Mouse (Mus musculus) CH12.LX (cell line): ENCODE results near the gene Ap2a2. TPM values are rescaled to one million over a fixed set of nuclear protein-coding genes. Genes with fewer than 3 reads are reported as not detected.

ENCODE experiments used
- DNase-seq: peaks from one replicate; pipeline ENCODE4 v3.0.0-alpha.2; 2013; ENCODE audit errors: extremely low read depth
- H3K27ac ChIP-seq: 2 replicates; pipeline ENCODE4 v1.5.1; 2012; ENCODE audit warnings: low read depth, mild to moderate bottlenecking, control low read depth, moderate library complexity; ENCODE audit not compliant: insufficient read depth
- H3K27me3 ChIP-seq: replicated peaks from 2 replicates; pipeline ENCODE3; 2012; ENCODE audit warnings: inconsistent platforms
- H3K36me3 ChIP-seq, 2 experiments: replicated peaks in 1 of 2; 2 replicates each; pipeline versions ENCODE3 to v1.6.1; 2012; ENCODE audit warnings: inconsistent platforms in 1 of 2, low read length in 1 of 2, mild to moderate bottlenecking in 1 of 2, mixed read lengths in 1 of 2, moderate library complexity in 1 of 2; ENCODE audit not compliant: control insufficient read depth in 1 of 2, insufficient read depth in 1 of 2
- H3K4me1 ChIP-seq, 2 experiments: 2 replicates each; pipeline ENCODE4 v1.6.1; 2012; ENCODE audit warnings: inconsistent platforms in 1 of 2, moderate library complexity in 1 of 2; ENCODE audit not compliant: insufficient read depth in 2 of 2, control insufficient read depth in 1 of 2
- H3K4me2 ChIP-seq: 2 replicates; pipeline ENCODE4 v1.6.1; 2012; ENCODE audit warnings: low read depth, mild to moderate bottlenecking, control low read depth; ENCODE audit not compliant: poor library complexity, insufficient read depth, severe bottlenecking
- H3K4me3 ChIP-seq, 3 experiments: fragments of 150-350 bp in 1 of 3; sonication (generic) in 1 of 3; replicated peaks in 1 of 3; 2 replicates each; pipeline versions ENCODE3 to v1.5.1; 2011 to 2012; ENCODE audit warnings: low read depth in 2 of 3, low read length in 2 of 3, mild to moderate bottlenecking in 2 of 3, moderate library complexity in 2 of 3, control low read depth in 1 of 3, improper control_type of control experiment in 1 of 3, inconsistent platforms in 1 of 3, mixed read lengths in 1 of 3; ENCODE audit not compliant: poor library complexity in 1 of 3
- H3K79me2 ChIP-seq: replicated peaks from 2 replicates; pipeline ENCODE4 v1.6.1; 2012; ENCODE audit warnings: mild to moderate bottlenecking, moderate library complexity; ENCODE audit not compliant: control insufficient read depth, poor library complexity, insufficient read depth, severe bottlenecking; ENCODE audit errors: extremely low read depth
- H3K9ac ChIP-seq: 2 replicates; pipeline ENCODE4 v1.6.1; 2012; ENCODE audit warnings: low read depth, mild to moderate bottlenecking, control low read depth, moderate library complexity; ENCODE audit not compliant: insufficient read depth
- H3K9me3 ChIP-seq: replicated peaks from 2 replicates; pipeline ENCODE3; 2012; ENCODE audit warnings: low read length, inconsistent platforms, mixed read lengths
- CHD2 ChIP-seq: IDR thresholded peaks from 2 replicates; pipeline ENCODE4 v1.6.1; 2011; ENCODE audit warnings: low read length, improper control_type of control experiment
- CTCF ChIP-seq, 2 experiments: IDR thresholded peaks in 1 of 2; conservative IDR thresholded peaks in 1 of 2; 2 replicates each; pipeline ENCODE4 v1.5.1; 2011 to 2012; ENCODE audit warnings: low read depth in 2 of 2, low read length in 2 of 2, improper control_type of control experiment in 1 of 2, inconsistent platforms in 1 of 2, mild to moderate bottlenecking in 1 of 2, moderate library complexity in 1 of 2
- E2F4 ChIP-seq: IDR thresholded peaks from 2 replicates; pipeline ENCODE4 v1.6.1; 2011; ENCODE audit warnings: low read depth, low read length, improper control_type of control experiment; ENCODE audit not compliant: insufficient replicate concordance
- ELF1 ChIP-seq: IDR thresholded peaks from 2 replicates; pipeline ENCODE4 v1.6.1; 2014; ENCODE audit warnings: low read depth, mild to moderate bottlenecking, inconsistent platforms, low read length, improper control_type of control experiment
- ETS1 ChIP-seq: conservative IDR thresholded peaks from 2 replicates; pipeline ENCODE4 v1.6.1; 2012; ENCODE audit warnings: low read depth, mild to moderate bottlenecking, inconsistent platforms, low read length, improper control_type of control experiment, moderate library complexity
- GABPA ChIP-seq: IDR thresholded peaks from 2 replicates; pipeline ENCODE4 v1.6.1; 2012; ENCODE audit warnings: low read depth, low read length, improper control_type of control experiment, inconsistent platforms; ENCODE audit not compliant: insufficient replicate concordance
- HCFC1 ChIP-seq: IDR thresholded peaks from 2 replicates; pipeline ENCODE4 v1.6.1; 2012; ENCODE audit warnings: low read depth, mild to moderate bottlenecking, inconsistent platforms, low read length, improper control_type of control experiment
- IRF4 ChIP-seq: IDR thresholded peaks from 2 replicates; pipeline ENCODE4 v1.6.1; 2014; ENCODE audit warnings: low read depth, mild to moderate bottlenecking, inconsistent platforms, low read length, improper control_type of control experiment
- JUN ChIP-seq: IDR thresholded peaks from 2 replicates; pipeline ENCODE4 v1.6.1; 2011; ENCODE audit warnings: low read depth, mild to moderate bottlenecking, low read length, improper control_type of control experiment, moderate library complexity; ENCODE audit not compliant: insufficient read depth
- JUND ChIP-seq: conservative IDR thresholded peaks from 2 replicates; pipeline ENCODE4 v1.6.1; 2011; ENCODE audit warnings: low read depth, low read length, improper control_type of control experiment
- KAT2A ChIP-seq: IDR thresholded peaks from 2 replicates; pipeline ENCODE4 v1.6.1; 2012; ENCODE audit warnings: low read length, improper control_type of control experiment, inconsistent platforms; ENCODE audit not compliant: insufficient replicate concordance
- MAFK ChIP-seq: IDR thresholded peaks from 2 replicates; pipeline ENCODE4 v1.6.1; 2011; ENCODE audit warnings: low read length, improper control_type of control experiment; ENCODE audit not compliant: insufficient replicate concordance
- MAX ChIP-seq: IDR thresholded peaks from 2 replicates; pipeline ENCODE4 v1.6.1; 2011; ENCODE audit warnings: low read length, improper control_type of control experiment
- MAZ ChIP-seq: IDR thresholded peaks from 2 replicates; pipeline ENCODE4 v1.6.1; 2012; ENCODE audit warnings: low read depth, mild to moderate bottlenecking, inconsistent platforms, low read length, improper control_type of control experiment, moderate library complexity
- MEF2A ChIP-seq: IDR thresholded peaks from 2 replicates; pipeline ENCODE4 v1.6.1; 2014; ENCODE audit warnings: low read depth, mild to moderate bottlenecking, inconsistent platforms, low read length, improper control_type of control experiment, borderline replicate concordance
- MXI1 ChIP-seq: IDR thresholded peaks from 2 replicates; pipeline ENCODE4 v1.6.1; 2011; ENCODE audit warnings: mild to moderate bottlenecking, low read depth, low read length, improper control_type of control experiment
- NELFE ChIP-seq: IDR thresholded peaks from 2 replicates; pipeline ENCODE4 v1.6.1; 2011; ENCODE audit warnings: low read depth, low read length, improper control_type of control experiment
- NRF1 ChIP-seq: IDR thresholded peaks from 2 replicates; pipeline ENCODE4 v1.6.1; 2014; ENCODE audit warnings: low read depth, mild to moderate bottlenecking, inconsistent platforms, low read length, improper control_type of control experiment, moderate library complexity
- POLR2AphosphoS2 ChIP-seq: IDR thresholded peaks from 2 replicates; pipeline ENCODE4 v1.6.1; 2011; ENCODE audit warnings: low read depth, low read length, improper control_type of control experiment
- RCOR1 ChIP-seq: conservative IDR thresholded peaks from 2 replicates; pipeline ENCODE4 v1.6.1; 2012; ENCODE audit warnings: low read depth, mild to moderate bottlenecking, inconsistent platforms, low read length, improper control_type of control experiment
- SIN3A ChIP-seq: IDR thresholded peaks from 2 replicates; pipeline ENCODE4 v1.6.1; 2012; ENCODE audit warnings: low read length, improper control_type of control experiment, inconsistent platforms
- TBP ChIP-seq: conservative IDR thresholded peaks from 2 replicates; pipeline ENCODE4 v1.6.1; 2011; ENCODE audit warnings: low read depth, low read length, improper control_type of control experiment
- TCF12 ChIP-seq: IDR thresholded peaks from 2 replicates; pipeline ENCODE4 v1.6.1; 2014; ENCODE audit warnings: low read depth, mild to moderate bottlenecking, inconsistent platforms, low read length, improper control_type of control experiment
- ZKSCAN1 ChIP-seq: IDR thresholded peaks from 2 replicates; pipeline ENCODE4 v1.6.1; 2012; ENCODE audit warnings: low read depth, inconsistent platforms, low read length, improper control_type of control experiment, borderline replicate concordance
- ZMIZ1 ChIP-seq: IDR thresholded peaks from 2 replicates; pipeline ENCODE4 v1.6.1; 2012; ENCODE audit warnings: low read depth, mild to moderate bottlenecking, inconsistent platforms, low read length, improper control_type of control experiment
- ZNF384 ChIP-seq: IDR thresholded peaks from 2 replicates; pipeline ENCODE4 v1.6.1; 2012; ENCODE audit warnings: low read depth, low read length, improper control_type of control experiment, inconsistent platforms
- dilution Hi-C: fragments of 300-500 bp; cut with MboI; formaldehyde crosslinking; loops from 2 replicates; pipeline ENCODE4 v1.14.3; 2020; ENCODE audit warnings: low sequenced_read_pairs; ENCODE audit not compliant: extremely low pct_unique_long_range_greater_than_20kb, extremely low pct_ligation_motif_present
- in situ Hi-C: fragments of 300-500 bp; cut with MboI; formaldehyde crosslinking; loops from 3 replicates; pipeline ENCODE4 v1.14.3; 2019; ENCODE audit warnings: low sequenced_read_pairs, low pct_ligation_motif_present, low pct_unique_long_range_greater_than_20kb, mixed read lengths
- polyA plus RNA-seq: library from polyadenylated mRNA; unstranded; fragments of >175 nt; gene quantifications from 2 replicates; pipeline ENCODE4 v1.2.1, GENCODE M21; 2012; ENCODE audit warnings: low read depth; ENCODE audit not compliant: insufficient read length
- total RNA-seq, 2 experiments: library from RNA; depleted of rRNA; stranded (reverse); fragments of 300-350 nt in 1 of 2; fragments of >200 nt in 1 of 2; gene quantifications; 2 replicates each; pipeline ENCODE4 v1.2.3; 2012 to 2014

Gene Ap2a2
- total and polyA plus RNA-seq, 3 experiments: 30.0 to 50.7 (median 43.1) TPM

DNA sequence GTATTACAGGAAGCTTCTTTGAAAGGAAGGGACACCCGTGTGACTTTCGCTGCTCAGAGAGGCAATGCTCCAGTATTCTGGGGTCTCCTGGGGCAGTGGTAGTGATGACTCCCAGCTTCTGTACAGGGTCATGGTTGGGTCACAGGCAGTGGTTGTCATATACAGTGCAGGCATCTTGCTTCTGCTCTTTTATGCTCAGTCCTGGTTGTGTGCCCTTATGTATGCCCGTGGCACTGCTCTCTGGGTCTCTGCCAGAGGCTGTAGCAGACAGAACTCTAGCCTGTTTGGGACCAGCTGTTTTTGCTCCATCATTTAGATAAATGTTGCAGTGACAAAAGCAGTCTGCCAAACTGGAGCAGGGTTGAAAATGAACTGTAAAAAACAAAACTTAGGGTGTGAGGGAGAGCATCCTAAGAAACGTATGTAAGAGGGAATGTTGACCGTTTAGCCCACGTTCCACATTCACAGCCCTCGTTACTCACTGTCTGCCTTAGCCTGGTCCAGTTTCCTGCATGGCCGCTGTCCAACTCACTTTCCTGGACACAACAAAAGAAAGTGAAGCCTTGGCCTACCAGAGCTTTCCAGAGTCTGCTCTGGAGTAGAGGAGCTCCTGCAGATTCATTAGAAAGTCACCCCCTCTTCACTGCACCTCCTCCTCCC, 49.9 kb downstream of the Ap2a2 start:
- no peak overlapping the region for H3K4me2 ChIP-seq
- in situ Hi-C loops: no loop called here
- no peak overlapping the region for H3K4me3 ChIP-seq
- no peak overlapping the region for H3K9ac ChIP-seq
- dilution Hi-C loops: no loop called here
- no peaks in the 10 kb centered on the region for H3K4me1 ChIP-seq
- H3K79me2 ChIP-seq: no peaks in the 10 kb centered on the region
- no peaks in the 10 kb centered on the region for H3K27me3 ChIP-seq
- TF ChIP-seq MAFK (no peak), TCF12 (no peak), ZNF384 (no peak), MAZ (no peak), GABPA (no peak), IRF4 (no peak), NELFE (no peak), NRF1 (no peak), MXI1 (no peak)
- TF ChIP-seq, all 38 proteins: peak for 0
- Histone ChIP-seq H3K27ac (no peak overlapping the region), H3K9me3 (no peaks in the 10 kb centered on the region), H3K36me3 (peaks cover 59 to 94% of the 10 kb centered on the region in 2 experiments)
- DNase-seq: no peak

DNA sequence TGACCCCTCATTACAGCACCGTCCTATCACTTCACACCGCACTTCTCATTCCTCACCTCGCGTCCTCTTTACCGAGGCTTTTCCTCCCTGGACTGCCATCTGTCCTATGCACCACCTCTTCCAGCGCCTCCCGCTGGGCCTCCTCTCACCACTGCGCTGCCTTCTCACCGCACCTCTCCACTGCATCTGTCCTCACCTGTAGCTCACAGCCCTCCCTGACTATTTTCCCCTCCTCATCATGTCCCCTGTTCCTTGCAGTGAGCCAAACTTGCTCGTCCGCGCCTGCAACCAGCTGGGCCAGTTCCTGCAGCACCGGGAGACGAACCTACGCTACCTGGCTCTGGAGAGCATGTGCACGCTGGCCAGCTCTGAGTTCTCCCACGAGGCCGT, 50.4 kb downstream of the Ap2a2 start:
- in situ Hi-C loops: no loop called here
- dilution Hi-C loops: no loop called here
- no peak overlapping the region for H3K4me2 ChIP-seq
- no peak for DNase-seq
- TF ChIP-seq MAX (no peak), NRF1 (no peak), CHD2 (no peak), E2F4 (no peak)
- no peaks in the 10 kb centered on the region for H3K27me3 ChIP-seq
- H3K9me3 ChIP-seq: no peaks in the 10 kb centered on the region
- no peak overlapping the region for H3K4me3 ChIP-seq
- H3K36me3 ChIP-seq: peaks cover 59 to 94% of the 10 kb centered on the region in 2 experiments
- no peak overlapping the region for H3K27ac ChIP-seq
- no peak overlapping the region for H3K9ac ChIP-seq
- H3K4me1 ChIP-seq: no peaks in the 10 kb centered on the region
- H3K79me2 ChIP-seq: no peaks in the 10 kb centered on the region

DNA sequence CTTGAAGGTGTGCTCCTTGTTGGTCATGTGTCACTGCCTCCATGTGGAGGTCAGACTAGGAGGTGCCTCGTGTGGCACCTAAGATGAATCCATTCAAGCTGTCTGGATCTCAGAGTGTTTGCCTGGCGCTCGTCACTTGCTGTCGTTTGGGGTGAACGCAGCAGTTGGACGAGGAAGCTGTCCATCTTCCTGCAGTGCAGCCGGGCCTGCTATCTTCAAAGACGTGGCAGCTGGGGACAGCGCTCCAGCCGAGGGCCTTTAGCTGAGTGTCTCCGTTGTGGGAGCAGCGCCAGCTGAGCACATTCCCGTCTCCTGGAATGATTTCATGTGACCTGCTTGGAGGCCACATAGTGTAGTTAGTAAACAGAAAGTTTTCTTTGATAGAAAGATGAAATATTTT, 50.8 kb downstream of the Ap2a2 start:
- no peaks in the 10 kb centered on the region for H3K9me3 ChIP-seq
- no peaks in the 10 kb centered on the region for H3K79me2 ChIP-seq
- peaks cover 59 to 92% of the 10 kb centered on the region in 2 experiments for H3K36me3 ChIP-seq
- TF ChIP-seq TBP: no peak
- no peak for TF ChIP-seq ZMIZ1
- TF ChIP-seq ELF1: no peak
- TF ChIP-seq MEF2A: no peak
- no peak for TF ChIP-seq NRF1
- no peak for TF ChIP-seq GABPA
- no peak for TF ChIP-seq JUN
- no peak for TF ChIP-seq HCFC1
- TF ChIP-seq MAFK: no peak
- no peak for TF ChIP-seq KAT2A
- no peak for TF ChIP-seq SIN3A
- no peak for TF ChIP-seq ETS1
- no peak for TF ChIP-seq CTCF (conservative IDR thresholded peaks at IDR 0.05 in 1 of 2, IDR thresholded peaks at IDR 0.05 in 1 of 2; ENCODE audit: low read depth in 2 of 2, low read length in 2 of 2)
- no peak for TF ChIP-seq ZKSCAN1
- no peak for TF ChIP-seq POLR2AphosphoS2
- TF ChIP-seq JUND: no peak
- TF ChIP-seq RCOR1: no peak
- H3K4me3 ChIP-seq: no peak overlapping the region
- H3K4me1 ChIP-seq: no peaks in the 10 kb centered on the region
- in situ Hi-C loops: no loop called here
- dilution Hi-C loops: no loop called here
- no peak overlapping the region for H3K4me2 ChIP-seq
- no peak for DNase-seq
- no peaks in the 10 kb centered on the region for H3K27me3 ChIP-seq
- no peak overlapping the region for H3K27ac ChIP-seq
- no peak overlapping the region for H3K9ac ChIP-seq
